21 mouse cellular contexts compared by ENCODE assay signal in genomic region chr2:57338779-57339178, GRCm38 (mm10).
"Had no signal": no experiment of that assay in that cellular context is flagged by ENCODE, and none has a peak within 500 bp of the region (broad histone marks: within the 10 kb centered on the region; RNA-seq: fewer than 3 reads in every experiment).

No protein-coding gene starts in this region.

- H3K36me3 ChIP-seq: limb, embryonic 13.5 days; liver, embryonic 12.5 days; liver, embryonic 15.5 days; lung, embryonic 15.5 days; neural tube, embryonic 13.5 days; stomach, embryonic 15.5 days had no signal

- H3K27ac ChIP-seq: limb, embryonic 13.5 days; liver, embryonic 12.5 days; liver, embryonic 15.5 days; lung, embryonic 15.5 days; neural tube, embryonic 13.5 days; stomach, embryonic 15.5 days had no signal

- ATAC-seq: liver, embryonic 12.5 days had no signal

- H3K4me1 ChIP-seq: liver, embryonic 12.5 days; liver, embryonic 15.5 days; lung, embryonic 15.5 days; neural tube, embryonic 13.5 days; stomach, embryonic 15.5 days had no signal

- H3K4me3 ChIP-seq: limb, embryonic 13.5 days; liver, embryonic 12.5 days; liver, embryonic 15.5 days; lung, embryonic 15.5 days; myocyte; neural tube, embryonic 13.5 days; stomach, embryonic 15.5 days had no signal

- H3K9ac ChIP-seq: limb, embryonic 13.5 days; liver, embryonic 12.5 days; liver, embryonic 15.5 days; lung, embryonic 15.5 days; neural tube, embryonic 13.5 days; stomach, embryonic 15.5 days had no signal

- H3K9me3 ChIP-seq: limb, embryonic 13.5 days; liver, embryonic 12.5 days; liver, embryonic 15.5 days; lung, embryonic 15.5 days; neural tube, embryonic 13.5 days; stomach, embryonic 15.5 days had no signal

- H3K27me3 ChIP-seq: limb, embryonic 13.5 days; liver, embryonic 12.5 days; liver, embryonic 15.5 days; lung, embryonic 15.5 days; neural tube, embryonic 13.5 days; stomach, embryonic 15.5 days had no signal

- DNase-seq: kidney, adult 18-20 months; kidney, adult 9 months; kidney, postnatal 14 days; kidney, postnatal 4 days; left cerebral cortex, postnatal 4 days; liver; lung, adult 18-20 months; lung, postnatal 10 days; lung, postnatal 36 days; midbrain, embryonic 14.5 days; right cerebral cortex, adult 18-20 months; right cerebral cortex, postnatal 14 days; right cerebral cortex, postnatal 4 days; thymus, postnatal 25 days had no signal

- H3K4me2 ChIP-seq: limb, embryonic 13.5 days; liver, embryonic 12.5 days; liver, embryonic 15.5 days; lung, embryonic 15.5 days; neural tube, embryonic 13.5 days; stomach, embryonic 15.5 days had no signal
